Mouse (Mus musculus): ENCODE results near the gene Casp7. TPM values are rescaled to one million over a fixed set of nuclear protein-coding genes. Genes with fewer than 3 reads are reported as not detected.
"Not testable (repeated sequence)": the region's sequence is repeated elsewhere in the genome, so short reads cannot be mapped to it uniquely, and the experiment has no call there.

Casp7 gene
- polyA plus RNA-seq (2015; fragmentation: Nextera tagmentation; extraction: Ambion mirVana), result 27.7 and 31.9 TPM in 2 replicates

- H3K36me3 ChIP-seq, result peaks cover 8% of the 10 kb centered on the region
- H3K4me1 ChIP-seq, result peaks cover 57% of the 10 kb centered on the region
- H3K27ac ChIP-seq (replicated peaks), result peak within 1 kb of the TSS; percentile 92
- H3K9ac ChIP-seq, result peak within 1 kb of the TSS; percentile 90
- 1% methylated on average over 78 of the region's 78 CpGs for WGBS
- peak; percentile 62; the same call in 1 of the 2 replicates for ATAC-seq (ENCODE audit: extremely low read depth, insufficient number of reproducible peaks, low FRiP score, low TSS enrichment)
- peak within 1 kb of the TSS; percentile 70 for H3K4me3 ChIP-seq
- no peaks in the 10 kb centered on the region for H3K9me3 ChIP-seq
- peak within 1 kb of the TSS; percentile 85 for H3K4me2 ChIP-seq
- peaks cover 6% of the 10 kb centered on the region for H3K27me3 ChIP-seq (replicated peaks)
Observed at GRCm38 (mm10) chr19:56396669-56397621, at the start of gene Casp7. TSS of gene Casp7 (plus strand) at chr19:56397129.

- 20% methylated on average over 6 of the region's 6 CpGs for WGBS
- no peak overlapping the region for H3K4me3 ChIP-seq
- peaks cover 76% of the 10 kb centered on the region for H3K36me3 ChIP-seq
- H3K4me2 ChIP-seq, result no peak overlapping the region
- no peaks in the 10 kb centered on the region for H3K27me3 ChIP-seq (replicated peaks)
- H3K9me3 ChIP-seq, result 0 out of 2 replicates have a peak, but pooled peaks cover 8% of the 10 kb centered on the region
- H3K4me1 ChIP-seq, result peaks cover 7% of the 10 kb centered on the region; the same call in 1 of the 2 replicates
- H3K9ac ChIP-seq, result no peak overlapping the region
- ATAC-seq (ENCODE audit: extremely low read depth, insufficient number of reproducible peaks, low FRiP score, low TSS enrichment), result no peak
- no peak overlapping the region for H3K27ac ChIP-seq (replicated peaks)
Observed at GRCm38 (mm10) chr19:56349295-56349694, 47.6 kb upstream of the Casp7 start.

GRCm38 (mm10) chr19:56353689-56354088, 43.2 kb upstream of the Casp7 start:
- H3K27ac ChIP-seq (replicated peaks), result no peak overlapping the region
- H3K4me1 ChIP-seq, result peaks cover 28% of the 10 kb centered on the region
- H3K4me3 ChIP-seq, result no peak overlapping the region
- H3K9me3 ChIP-seq, result 0 out of 2 replicates have a peak, but pooled peaks cover 8% of the 10 kb centered on the region
- H3K4me2 ChIP-seq, result no peak overlapping the region
- no peak overlapping the region for H3K9ac ChIP-seq
- H3K27me3 ChIP-seq (replicated peaks), result no peaks in the 10 kb centered on the region
- 83% methylated on average over 10 of the region's 10 CpGs for WGBS
- peaks cover 64% of the 10 kb centered on the region for H3K36me3 ChIP-seq
- no peak for ATAC-seq (ENCODE audit: extremely low read depth, insufficient number of reproducible peaks, low FRiP score, low TSS enrichment)

GRCm38 (mm10) chr19:56355201-56355600, 41.7 kb upstream of the Casp7 start:
- peaks cover 67% of the 10 kb centered on the region for H3K36me3 ChIP-seq
- 0 out of 2 replicates have a peak, but pooled peaks cover 8% of the 10 kb centered on the region for H3K9me3 ChIP-seq
- no peak overlapping the region for H3K4me3 ChIP-seq
- no peak overlapping the region for H3K4me2 ChIP-seq
- no peak for ATAC-seq (ENCODE audit: extremely low read depth, insufficient number of reproducible peaks, low FRiP score, low TSS enrichment)
- no peak overlapping the region for H3K9ac ChIP-seq
- WGBS, result 75% methylated on average over 12 of the region's 12 CpGs
- H3K27ac ChIP-seq (replicated peaks), result no peak overlapping the region
- H3K27me3 ChIP-seq (replicated peaks), result no peaks in the 10 kb centered on the region
- peaks cover 21% of the 10 kb centered on the region for H3K4me1 ChIP-seq

- peaks cover 69% of the 10 kb centered on the region for H3K36me3 ChIP-seq
- no peak overlapping the region for H3K4me3 ChIP-seq
- 0 out of 2 replicates have a peak, but pooled peaks cover 8% of the 10 kb centered on the region for H3K9me3 ChIP-seq
- peak overlapping the region; percentile 10; the same call in 1 of the 2 replicates for H3K9ac ChIP-seq
- 32% methylated on average over 17 of the region's 17 CpGs for WGBS
- ATAC-seq (ENCODE audit: extremely low read depth, insufficient number of reproducible peaks, low FRiP score, low TSS enrichment), result no peak; the same call in 1 of the 2 replicates
- H3K27ac ChIP-seq (replicated peaks), result peak overlapping the region; percentile 70
- H3K4me2 ChIP-seq, result peak overlapping the region; percentile 13
- H3K27me3 ChIP-seq (replicated peaks), result no peaks in the 10 kb centered on the region
- H3K4me1 ChIP-seq, result peaks cover 21% of the 10 kb centered on the region
Observed at GRCm38 (mm10) chr19:56356480-56357373, 40.2 kb upstream of the Casp7 start.

GRCm38 (mm10) chr19:56357374-56357708, 39.6 kb upstream of the Casp7 start:
- Histone ChIP-seq H3K27ac (replicated peaks) (peak overlapping the region; percentile 70), H3K36me3 (peaks cover 69% of the 10 kb centered on the region), H3K9ac (peak overlapping the region; percentile 10; the same call in 1 of the 2 replicates), H3K4me1 (peaks cover 21% of the 10 kb centered on the region), H3K4me2 (peak overlapping the region; percentile 13)
- not testable (repeated sequence) for H3K4me3 ChIP-seq; H3K27me3 ChIP-seq (replicated peaks); H3K9me3 ChIP-seq; ATAC-seq (ENCODE audit: extremely low read depth, insufficient number of reproducible peaks, low FRiP score, low TSS enrichment)
- WGBS, result 54% methylated on average over 2 of the region's 2 CpGs

GRCm38 (mm10) chr19:56358890-56359289, 38.0 kb upstream of the Casp7 start:
- no peaks in the 10 kb centered on the region for H3K27me3 ChIP-seq (replicated peaks)
- no peak overlapping the region for H3K4me2 ChIP-seq
- no peak overlapping the region for H3K9ac ChIP-seq
- no peak overlapping the region for H3K27ac ChIP-seq (replicated peaks)
- peaks cover 71% of the 10 kb centered on the region for H3K36me3 ChIP-seq
- H3K4me1 ChIP-seq, result peaks cover 21% of the 10 kb centered on the region
- no peak overlapping the region for H3K4me3 ChIP-seq
- WGBS, result 73% methylated on average over 2 of the region's 2 CpGs
- no peak for ATAC-seq (ENCODE audit: extremely low read depth, insufficient number of reproducible peaks, low FRiP score, low TSS enrichment)
- H3K9me3 ChIP-seq, result no peaks in the 10 kb centered on the region

- Histone ChIP-seq H3K9me3 (no peaks in the 10 kb centered on the region), H3K36me3 (peaks cover 94% of the 10 kb centered on the region), H3K9ac (no peak overlapping the region), H3K27ac (replicated peaks) (no peak overlapping the region), H3K27me3 (replicated peaks) (no peaks in the 10 kb centered on the region), H3K4me3 (no peak overlapping the region), H3K4me1 (no peaks in the 10 kb centered on the region), H3K4me2 (no peak overlapping the region)
- no peak for ATAC-seq (ENCODE audit: extremely low read depth, insufficient number of reproducible peaks, low FRiP score, low TSS enrichment)
- 59% methylated on average over 15 of the region's 15 CpGs for WGBS
Observed at GRCm38 (mm10) chr19:56363721-56364460, 33.0 kb upstream of the Casp7 start.

GRCm38 (mm10) chr19:56364563-56364962, 32.4 kb upstream of the Casp7 start:
- no peak overlapping the region for H3K27ac ChIP-seq (replicated peaks)
- H3K36me3 ChIP-seq, result peaks cover 95% of the 10 kb centered on the region
- WGBS, result 84% methylated on average over 8 of the region's 8 CpGs

GRCm38 (mm10) chr19:56366168-56366567, 30.8 kb upstream of the Casp7 start:
- no peaks in the 10 kb centered on the region for H3K27me3 ChIP-seq (replicated peaks)
- H3K9me3 ChIP-seq, result no peaks in the 10 kb centered on the region
- no peak overlapping the region for H3K4me2 ChIP-seq
- no peak overlapping the region for H3K4me3 ChIP-seq
- no peaks in the 10 kb centered on the region for H3K4me1 ChIP-seq
- H3K9ac ChIP-seq, result no peak overlapping the region
- no peak for ATAC-seq (ENCODE audit: extremely low read depth, insufficient number of reproducible peaks, low FRiP score, low TSS enrichment)
- H3K27ac ChIP-seq (replicated peaks), result no peak overlapping the region
- WGBS, result 81% methylated on average over 11 of the region's 11 CpGs
- peaks cover 88% of the 10 kb centered on the region for H3K36me3 ChIP-seq

More at GRCm38 (mm10) chr19:56364563-56364962, 32.4 kb upstream of the Casp7 start:
- Histone ChIP-seq H3K9ac (no peak overlapping the region), H3K4me2 (no peak overlapping the region), H3K4me1 (no peaks in the 10 kb centered on the region), H3K9me3 (no peaks in the 10 kb centered on the region), H3K27me3 (replicated peaks) (no peaks in the 10 kb centered on the region), H3K4me3 (no peak overlapping the region)
- ATAC-seq (ENCODE audit: extremely low read depth, insufficient number of reproducible peaks, low FRiP score, low TSS enrichment), result no peak
